Mouse (Mus musculus): ENCODE measurements at regions not wholly inside any gene's neighbourhood (a gene's known extent, or its start where the extent isn't known, plus 50 kb on each side); places are given as distances from the start of the nearest gene placed in this dataset.

- TF ChIP-seq MYC (IDR thresholded peaks at IDR 0.05; ENCODE audit: low read depth, low read length) (no peak), CTCF (IDR thresholded peaks at IDR 0.05 in 2 of 3, conservative IDR thresholded peaks at IDR 0.05 in 1 of 3; ENCODE audit: control insufficient read depth in 1 of 3, insufficient read depth in 1 of 3, low read depth in 2 of 3, low read length in 3 of 3, poor library complexity in 1 of 3, severe bottlenecking in 1 of 3) (no peak), MYB (IDR thresholded peaks at IDR 0.05; ENCODE audit: low read depth, low read length) (no peak), NELFE (IDR thresholded peaks at IDR 0.05; ENCODE audit: low read depth, low read length) (no peak)
- H3K27me3 ChIP-seq (ENCODE audit: control insufficient read depth in 1 of 2, insufficient read depth in 2 of 2, low read length in 2 of 2) = peaks cover 4 to 9% of the 10 kb centered on the region in 2 experiments
- H3K36me3 ChIP-seq (ENCODE audit: control insufficient read depth in 1 of 2, insufficient read depth in 2 of 2, low read length in 2 of 2) = no peaks in the 10 kb centered on the region
- no peaks in the 10 kb centered on the region for H3K79me2 ChIP-seq (ENCODE audit: control insufficient read depth, insufficient read depth, low read length, poor library complexity)
- no peaks in the 10 kb centered on the region for H3K4me1 ChIP-seq (ENCODE audit: control insufficient read depth in 1 of 2, insufficient read depth in 2 of 2, low read length in 2 of 2)
- H3K4me3 ChIP-seq (ENCODE audit: control insufficient read depth in 1 of 2, insufficient read depth in 1 of 2, low read depth in 2 of 2, low read length in 2 of 2) = no peak overlapping the region
- H3K9ac ChIP-seq (ENCODE audit: control insufficient read depth, low read depth, low read length, poor library complexity, severe bottlenecking) = no peak overlapping the region
- DNase-seq (ENCODE audit: low read depth, low spot score) = no peak
- no peak overlapping the region for H3K27ac ChIP-seq (ENCODE audit: control insufficient read depth, low read depth, low read length)
- no peaks in the 10 kb centered on the region for H3K9me3 ChIP-seq (replicated peaks; ENCODE audit: insufficient read depth, low read length)
Measured at GRCm38 (mm10) chr2:75607010-75607915, 51.8 kb upstream of the Hnrnpa3 start.

DNA sequence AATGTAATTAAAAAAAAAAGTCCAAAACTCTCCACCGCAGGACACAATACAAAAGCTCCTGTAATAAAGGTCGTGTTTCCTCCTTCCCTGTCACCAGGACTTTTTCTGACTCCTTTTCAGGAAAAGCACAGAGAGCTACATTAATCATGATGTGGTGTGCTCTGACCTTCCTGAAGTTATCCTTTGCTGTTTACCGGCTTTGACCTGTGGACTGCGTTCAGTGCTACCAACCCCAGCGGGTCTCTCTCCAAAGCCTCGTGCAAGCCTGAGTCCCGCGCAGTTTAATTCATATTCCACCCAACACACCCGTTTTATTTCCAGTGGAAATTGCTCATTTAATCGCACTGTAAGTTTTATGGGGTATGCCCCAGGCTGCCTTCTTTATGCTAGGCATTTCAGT, 51.1 kb upstream of the Hnrnpa3 start:
- Histone ChIP-seq H3K79me2 (ENCODE audit: control insufficient read depth, insufficient read depth, low read length, poor library complexity) (no peaks in the 10 kb centered on the region), H3K9ac (ENCODE audit: control insufficient read depth, low read depth, low read length, poor library complexity, severe bottlenecking) (no peak overlapping the region), H3K4me3 (ENCODE audit: control insufficient read depth in 1 of 2, insufficient read depth in 1 of 2, low read depth in 2 of 2, low read length in 2 of 2) (no peak overlapping the region), H3K9me3 (replicated peaks; ENCODE audit: insufficient read depth, low read length) (no peaks in the 10 kb centered on the region), H3K27ac (ENCODE audit: control insufficient read depth, low read depth, low read length) (no peak overlapping the region), H3K4me1 (ENCODE audit: control insufficient read depth in 1 of 2, insufficient read depth in 2 of 2, low read length in 2 of 2) (peaks cover 2 to 5% of the 10 kb centered on the region in 2 experiments; a peak in 3 of 4 replicates), H3K36me3 (ENCODE audit: control insufficient read depth in 1 of 2, insufficient read depth in 2 of 2, low read length in 2 of 2) (peaks cover 0 to 3% of the 10 kb centered on the region in 2 experiments; a peak in 2 of 4 replicates), H3K27me3 (ENCODE audit: control insufficient read depth in 1 of 2, insufficient read depth in 2 of 2, low read length in 2 of 2) (peaks cover 4 to 9% of the 10 kb centered on the region in 2 experiments)
- DNase-seq (ENCODE audit: low read depth, low spot score) = no peak
- no peak for TF ChIP-seq USF2 (IDR thresholded peaks at IDR 0.05; ENCODE audit: borderline replicate concordance in 1 of 2, insufficient read depth in 1 of 2, low read depth in 1 of 2, low read length in 2 of 2)
- TF ChIP-seq POLR2AphosphoS5 (IDR thresholded peaks at IDR 0.05; ENCODE audit: borderline replicate concordance, low read depth, low read length) = no peak
- no peak for TF ChIP-seq TCF12 (IDR thresholded peaks at IDR 0.05; ENCODE audit: low read depth, low read length)

GRCm38 (mm10) chr2:75608482-75608881, 50.6 kb upstream of the Hnrnpa3 start:
- TF ChIP-seq POLR2AphosphoS5 (IDR thresholded peaks at IDR 0.05; ENCODE audit: borderline replicate concordance, low read depth, low read length) = no peak
- no peak for TF ChIP-seq MAZ (IDR thresholded peaks at IDR 0.05; ENCODE audit: low read depth, low read length)
- no peak for TF ChIP-seq SIN3A (IDR thresholded peaks at IDR 0.05; ENCODE audit: low read length)
- TF ChIP-seq UBTF (IDR thresholded peaks at IDR 0.05; ENCODE audit: borderline replicate concordance, insufficient read depth, low read depth, low read length) = no peak
- no peak for TF ChIP-seq RCOR1 (IDR thresholded peaks at IDR 0.05; ENCODE audit: low read depth, low read length)
- no peak for TF ChIP-seq BHLHE40 (IDR thresholded peaks at IDR 0.05; ENCODE audit: borderline replicate concordance, low read depth, low read length)
- no peak for TF ChIP-seq GATA1 (IDR thresholded peaks at IDR 0.05; ENCODE audit: low read depth, low read length)
- TF ChIP-seq ELF1 (IDR thresholded peaks at IDR 0.05; ENCODE audit: low read depth, low read length) = no peak
- no peak for TF ChIP-seq USF2 (IDR thresholded peaks at IDR 0.05; ENCODE audit: borderline replicate concordance in 1 of 2, insufficient read depth in 1 of 2, low read depth in 1 of 2, low read length in 2 of 2)
- no peak for TF ChIP-seq SMC3 (IDR thresholded peaks at IDR 0.05; ENCODE audit: low read depth, low read length)
- no peak for TF ChIP-seq MYB (IDR thresholded peaks at IDR 0.05; ENCODE audit: low read depth, low read length)
- no peak for TF ChIP-seq MYC (IDR thresholded peaks at IDR 0.05; ENCODE audit: low read depth, low read length)
- no peak for TF ChIP-seq NELFE (IDR thresholded peaks at IDR 0.05; ENCODE audit: low read depth, low read length)
- TF ChIP-seq NRF1 (IDR thresholded peaks at IDR 0.05; ENCODE audit: insufficient read depth, low read depth, low read length, poor library complexity, severe bottlenecking) = no peak
- no peak for TF ChIP-seq ZKSCAN1 (IDR thresholded peaks at IDR 0.05; ENCODE audit: low read depth, low read length)
- TF ChIP-seq HCFC1 (IDR thresholded peaks at IDR 0.05; ENCODE audit: low read depth, low read length) = no peak
- no peak for TF ChIP-seq ETS1 (IDR thresholded peaks at IDR 0.05; ENCODE audit: low read depth, low read length)
- TF ChIP-seq MXI1 (IDR thresholded peaks at IDR 0.05; ENCODE audit: low read depth, low read length) = no peak
- no peak for TF ChIP-seq USF1 (IDR thresholded peaks at IDR 0.05; ENCODE audit: low read depth, low read length)
- Histone ChIP-seq H3K4me1 (ENCODE audit: control insufficient read depth in 1 of 2, insufficient read depth in 2 of 2, low read length in 2 of 2) (peaks cover 2 to 8% of the 10 kb centered on the region in 2 experiments; a peak in 3 of 4 replicates), H3K36me3 (ENCODE audit: control insufficient read depth in 1 of 2, insufficient read depth in 2 of 2, low read length in 2 of 2) (peaks cover 0 to 4% of the 10 kb centered on the region in 2 experiments; a peak in 2 of 4 replicates), H3K27ac (ENCODE audit: control insufficient read depth, low read depth, low read length) (no peak overlapping the region), H3K4me3 (ENCODE audit: control insufficient read depth in 1 of 2, insufficient read depth in 1 of 2, low read depth in 2 of 2, low read length in 2 of 2) (no peak overlapping the region), H3K79me2 (ENCODE audit: control insufficient read depth, insufficient read depth, low read length, poor library complexity) (no peaks in the 10 kb centered on the region), H3K27me3 (ENCODE audit: control insufficient read depth in 1 of 2, insufficient read depth in 2 of 2, low read length in 2 of 2) (peaks cover 4 to 8% of the 10 kb centered on the region in 2 experiments), H3K9me3 (replicated peaks; ENCODE audit: insufficient read depth, low read length) (no peaks in the 10 kb centered on the region), H3K9ac (ENCODE audit: control insufficient read depth, low read depth, low read length, poor library complexity, severe bottlenecking) (no peak overlapping the region)
- no peak for DNase-seq (ENCODE audit: low read depth, low spot score)

Measured in MEL (cell line).